Mouse (Mus musculus): ENCODE results near the gene Crb1.
A peak's percentile ranks its signal among the peaks of the same experiment; 100 is the strongest.
"Not testable (repeated sequence)": the region's sequence is repeated elsewhere in the genome, so short reads cannot be mapped to it uniquely, and the experiment has no call there.

Gene Crb1

GRCm38 (mm10) chr1:139376638-139377286 is at the start of gene Crb1:
Gene Crb1 (minus strand): TSS chr1:139377100.
- DNase-seq (ENCODE audit: low spot score in 2 of 2) = peak in 1 of 2 experiments; percentile 19

- DNase-seq (ENCODE audit: low spot score in 2 of 2) = no peak
Observed at GRCm38 (mm10) chr1:139425006-139425405, 48.1 kb upstream of the Crb1 start.

GRCm38 (mm10) chr1:139423931-139424330 is 47.0 kb upstream of the Crb1 start:
- DNase-seq (ENCODE audit: low spot score in 2 of 2) = no peak

- DNase-seq (ENCODE audit: low spot score in 2 of 2) = peak in 1 of 2 experiments; percentile 30
Observed at GRCm38 (mm10) chr1:139422941-139423340, 46.0 kb upstream of the Crb1 start.

GRCm38 (mm10) chr1:139421875-139422791 is 45.2 kb upstream of the Crb1 start, which contains the start of gene Zbtb41:
Gene Zbtb41 (plus strand): TSS chr1:139422288.
- peak; percentile 91 to 92 for DNase-seq (ENCODE audit: low spot score in 2 of 2)

GRCm38 (mm10) chr1:139421521-139421874 is 44.6 kb upstream of the Crb1 start:
- no peak for DNase-seq (ENCODE audit: low spot score in 2 of 2)

GRCm38 (mm10) chr1:139413465-139413864 is 36.6 kb upstream of the Crb1 start:
- DNase-seq (ENCODE audit: low spot score in 2 of 2) = no peak

GRCm38 (mm10) chr1:139412365-139412764 is 35.5 kb upstream of the Crb1 start:
- not testable (repeated sequence) for DNase-seq (ENCODE audit: low spot score in 2 of 2)

- DNase-seq (ENCODE audit: low spot score in 2 of 2) = no peak
Observed at GRCm38 (mm10) chr1:139407701-139408100, 30.8 kb upstream of the Crb1 start.

- no peak for DNase-seq (ENCODE audit: low spot score in 2 of 2)
Observed at GRCm38 (mm10) chr1:139405766-139406165, 28.9 kb upstream of the Crb1 start.

GRCm38 (mm10) chr1:139396589-139396988 is 19.7 kb upstream of the Crb1 start:
- no peak for DNase-seq (ENCODE audit: low spot score in 2 of 2)

GRCm38 (mm10) chr1:139391747-139392146 is 14.8 kb upstream of the Crb1 start:
- DNase-seq (ENCODE audit: low spot score in 2 of 2) = no peak

GRCm38 (mm10) chr1:139379621-139379984 is 2.7 kb upstream of the Crb1 start:
- DNase-seq (ENCODE audit: low spot score in 2 of 2) = no peak

- no peak for DNase-seq (ENCODE audit: low spot score in 2 of 2)
Observed at GRCm38 (mm10) chr1:139378861-139379620, 2.1 kb upstream of the Crb1 start.

GRCm38 (mm10) chr1:139375900-139376299 is 1.0 kb downstream of the Crb1 start:
- DNase-seq (ENCODE audit: low spot score in 2 of 2) = no peak

- no peak for DNase-seq (ENCODE audit: low spot score in 2 of 2)
Observed at GRCm38 (mm10) chr1:139371341-139371740, 5.6 kb downstream of the Crb1 start.

- no peak for DNase-seq (ENCODE audit: low spot score in 2 of 2)
Observed at GRCm38 (mm10) chr1:139348566-139348965, 28.3 kb downstream of the Crb1 start.

- peak; percentile 67 to 80 for DNase-seq (ENCODE audit: low spot score in 2 of 2)
Observed at GRCm38 (mm10) chr1:139346602-139347371, 30.1 kb downstream of the Crb1 start.

- DNase-seq (ENCODE audit: low spot score in 2 of 2) = no peak
Observed at GRCm38 (mm10) chr1:139346030-139346601, 30.8 kb downstream of the Crb1 start.

GRCm38 (mm10) chr1:139340178-139340859 is 36.6 kb downstream of the Crb1 start:
- DNase-seq (ENCODE audit: low spot score in 2 of 2) = peak in 1 of 2 experiments; percentile 26
